Mouse (Mus musculus): ENCODE results near the gene Notum.

GRCm38 (mm10) chr11:120615606-120616203 lies 45.3 kb downstream of the Notum start:
- TF ChIP-seq CTCF (IDR thresholded peaks at IDR 0.05; ENCODE audit: extremely low read depth, insufficient read length, insufficient replicate concordance, low read depth, low read length) (no peak), POLR2A (IDR thresholded peaks at IDR 0.05; ENCODE audit: low read depth, low read length) (peak; percentile 23; the same call in 1 of the 2 replicates)

Data from small intestine, adult 2 months (tissue).